23 mouse cellular contexts compared by ENCODE assay signal in the genomic region with DNA sequence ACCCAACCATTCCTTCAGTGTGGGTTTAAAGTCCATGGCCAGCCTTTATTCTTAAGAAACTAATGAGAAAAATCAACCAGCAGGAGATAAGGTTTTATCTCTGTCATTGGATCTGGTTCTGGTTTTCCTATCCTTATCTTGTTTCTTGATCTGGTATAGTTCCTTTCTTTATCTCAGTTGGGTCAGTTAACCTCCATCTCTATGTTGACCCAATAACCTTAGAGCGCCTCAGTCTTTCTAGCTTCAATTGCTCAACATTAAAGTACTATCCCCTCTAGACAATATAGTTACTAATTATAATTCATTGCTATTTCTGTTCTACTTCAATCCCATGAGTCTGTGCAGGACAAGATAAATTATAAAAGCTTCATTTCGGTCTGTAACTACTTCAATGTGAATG. TPM values are rescaled to one million over a fixed set of nuclear protein-coding genes. Genes with fewer than 3 reads are reported as not detected.
"Had no signal": no experiment of that assay in that cellular context is flagged by ENCODE, and none has a peak within 500 bp of the region (broad histone marks: within the 10 kb centered on the region; RNA-seq: fewer than 3 reads in every experiment).

No protein-coding gene starts in this region.

- H3K27ac ChIP-seq: lung, embryonic 15.5 days; macrophage; midbrain, embryonic 10.5 days; midbrain, embryonic 12.5 days; neural tube, embryonic 13.5 days; neural tube, embryonic 15.5 days; stomach, embryonic 15.5 days; stomach, postnatal 0 days had no signal

- H3K9me3 ChIP-seq: lung, embryonic 15.5 days; midbrain, embryonic 10.5 days; midbrain, embryonic 12.5 days; neural tube, embryonic 13.5 days; neural tube, embryonic 15.5 days; stomach, embryonic 15.5 days had no signal

- H3K27me3 ChIP-seq: lung, embryonic 15.5 days; midbrain, embryonic 12.5 days; neural tube, embryonic 13.5 days; neural tube, embryonic 15.5 days; stomach, embryonic 15.5 days had no signal

- H3K4me2 ChIP-seq: lung, embryonic 15.5 days; midbrain, embryonic 12.5 days; neural tube, embryonic 13.5 days; neural tube, embryonic 15.5 days; stomach, embryonic 15.5 days had no signal

- H3K9ac ChIP-seq: lung, embryonic 15.5 days; midbrain, embryonic 12.5 days; neural tube, embryonic 13.5 days; neural tube, embryonic 15.5 days; stomach, embryonic 15.5 days had no signal

- H3K36me3 ChIP-seq: lung, embryonic 15.5 days; midbrain, embryonic 10.5 days; midbrain, embryonic 12.5 days; neural tube, embryonic 13.5 days; neural tube, embryonic 15.5 days; stomach, embryonic 15.5 days had no signal

- H3K4me3 ChIP-seq: lung, embryonic 15.5 days; midbrain, embryonic 10.5 days; midbrain, embryonic 12.5 days; myocyte; neural tube, embryonic 13.5 days; neural tube, embryonic 15.5 days; stomach, embryonic 15.5 days had no signal

- ATAC-seq: lung, postnatal 0 days; midbrain, embryonic 16.5 days had no signal

- H3K4me1 ChIP-seq: lung, embryonic 15.5 days; neural tube, embryonic 15.5 days; stomach, embryonic 15.5 days had no signal

- DNase-seq: lung, adult 2 months; lung, postnatal 14 days; lung, postnatal 36 days; midbrain, embryonic 14.5 days; retina, postnatal 1 day; right cerebral cortex, adult 18-20 months; right cerebral cortex, postnatal 14 days; thymus, adult 2 months; thymus, postnatal 25 days; thymus, postnatal 4 days had no signal

RNA-seq across cellular contexts. Expression of gene Rpl36a-ps1, which starts 56.7 kb away (rescaled TPM):
- polyA plus RNA-seq: lung, adult 2 months; midbrain, embryonic 12.5 days; midbrain, embryonic 14.5 days; neural tube, embryonic 13.5 days; neural tube, embryonic 15.5 days; spleen, adult 2 months; testis, adult 2 months; thymus, adult 2 months had no signal
